Comparison of ENCODE assay signal across 7 mouse cellular contexts in the genomic region with DNA sequence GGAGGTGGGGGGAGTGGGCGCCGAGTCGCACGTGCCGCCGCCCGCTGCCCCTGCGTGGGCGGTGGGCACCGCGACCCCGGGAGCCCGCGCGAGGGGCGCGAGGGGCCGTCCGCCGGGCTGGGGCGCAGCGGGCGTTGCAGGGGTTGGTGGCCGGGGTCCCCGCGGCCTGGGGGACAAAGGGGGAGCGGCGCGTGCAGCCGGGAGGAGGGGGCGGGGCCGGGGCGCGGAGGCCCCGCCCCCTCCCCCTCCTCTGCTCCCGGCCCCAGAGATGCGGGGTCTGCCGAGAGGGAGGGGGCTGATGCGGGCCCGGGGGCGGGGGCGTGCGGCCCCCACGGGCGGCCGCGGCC. TPM values are rescaled to one million over a fixed set of nuclear protein-coding genes. Genes with fewer than 3 reads are reported as not detected.
DNase-seq lines count a peak whose midpoint lies in the region; ATAC-seq lines count a peak whose summit lies in the region.

No protein-coding gene starts in this region.

- H3K27me3 ChIP-seq in lung, embryonic 16.5 days (ENCODE audit: control insufficient read depth, insufficient read depth, low read depth, low read length) = no peaks in the 10 kb centered on the region
- no peaks in the 10 kb centered on the region for H3K27me3 ChIP-seq in embryonic facial prominence, embryonic 10.5 days (replicated peaks; ENCODE audit: low read depth, poor library complexity, severe bottlenecking)
- no peaks in the 10 kb centered on the region for H3K27me3 ChIP-seq in hindbrain, embryonic 15.5 days
- H3K27me3 ChIP-seq in midbrain, embryonic 10.5 days (ENCODE audit: low read depth, poor library complexity, severe bottlenecking) = no peaks in the 10 kb centered on the region

- peak overlapping the region; percentile 99 for H3K27ac ChIP-seq in lung, embryonic 16.5 days (ENCODE audit: low read length)
- H3K27ac ChIP-seq in embryonic facial prominence, embryonic 10.5 days (replicated peaks) = peak overlapping the region; percentile 100
- H3K27ac ChIP-seq in hindbrain, embryonic 15.5 days (replicated peaks) = peak overlapping the region; percentile 98
- peak overlapping the region; percentile 99 for H3K27ac ChIP-seq in midbrain, embryonic 10.5 days (replicated peaks)

- WGBS in lung, embryonic 16.5 days = 0% methylated on average over 1 of the region's 47 CpGs
- WGBS in embryonic facial prominence, embryonic 10.5 days = 2% methylated on average over 37 of the region's 47 CpGs
- 0% methylated on average over 28 of the region's 47 CpGs for WGBS in hindbrain, embryonic 15.5 days
- WGBS in midbrain, embryonic 10.5 days = 0% methylated on average over 24 of the region's 47 CpGs

- peak overlapping the region; percentile 90 for H3K4me3 ChIP-seq in lung, embryonic 16.5 days (ENCODE audit: low read length)
- peak overlapping the region; percentile 99 for H3K4me3 ChIP-seq in embryonic facial prominence, embryonic 10.5 days
- peak overlapping the region; percentile 92 for H3K4me3 ChIP-seq in hindbrain, embryonic 15.5 days
- peak overlapping the region; percentile 100 for H3K4me3 ChIP-seq in midbrain, embryonic 10.5 days

- H3K4me1 ChIP-seq in lung, embryonic 16.5 days (replicated peaks; ENCODE audit: control insufficient read depth, insufficient read depth, low read length) = peaks cover 27% of the 10 kb centered on the region
- peaks cover 54% of the 10 kb centered on the region for H3K4me1 ChIP-seq in embryonic facial prominence, embryonic 10.5 days
- H3K4me1 ChIP-seq in hindbrain, embryonic 15.5 days (replicated peaks) = peaks cover 50% of the 10 kb centered on the region
- peaks cover 59% of the 10 kb centered on the region for H3K4me1 ChIP-seq in midbrain, embryonic 10.5 days

- H3K9ac ChIP-seq in lung, embryonic 16.5 days (ENCODE audit: low read length) = peak overlapping the region; percentile 97
- peak overlapping the region; percentile 99 for H3K9ac ChIP-seq in hindbrain, embryonic 15.5 days

- H3K4me2 ChIP-seq in lung, embryonic 16.5 days (ENCODE audit: low read depth, low read length) = peak overlapping the region; percentile 72
- peak overlapping the region; percentile 96 for H3K4me2 ChIP-seq in hindbrain, embryonic 15.5 days

- peaks cover 20% of the 10 kb centered on the region for H3K36me3 ChIP-seq in lung, embryonic 16.5 days (ENCODE audit: control insufficient read depth, insufficient read depth, low read length)
- H3K36me3 ChIP-seq in embryonic facial prominence, embryonic 10.5 days (replicated peaks) = peaks cover 48% of the 10 kb centered on the region
- peaks cover 25% of the 10 kb centered on the region for H3K36me3 ChIP-seq in hindbrain, embryonic 15.5 days
- H3K36me3 ChIP-seq in midbrain, embryonic 10.5 days = peaks cover 49% of the 10 kb centered on the region

- ATAC-seq in lung, embryonic 16.5 days (ENCODE audit: low read depth) = peak; percentile 15; the same call in 1 of the 2 replicates
- ATAC-seq in hindbrain, embryonic 15.5 days (ENCODE audit: low FRiP score, low read depth) = peak; percentile 1; the same call in 1 of the 2 replicates

- no peaks in the 10 kb centered on the region for H3K9me3 ChIP-seq in lung, embryonic 16.5 days (ENCODE audit: control insufficient read depth, low read length)
- peaks cover 4% of the 10 kb centered on the region; the same call in 1 of the 2 replicates for H3K9me3 ChIP-seq in embryonic facial prominence, embryonic 10.5 days
- H3K9me3 ChIP-seq in hindbrain, embryonic 15.5 days = no peaks in the 10 kb centered on the region
- peaks cover 7% of the 10 kb centered on the region; the same call in 1 of the 2 replicates for H3K9me3 ChIP-seq in midbrain, embryonic 10.5 days (replicated peaks)

- DNase-seq in lung, postnatal 4 days = no peak
- peak; percentile 80 for DNase-seq in embryonic facial prominence, embryonic 10.5 days (ENCODE audit: low spot score)
- DNase-seq in midbrain, embryonic 10.5 days (ENCODE audit: low spot score) = no peak
- DNase-seq in ovary, postnatal 14 days (ENCODE audit: low spot score) = no peak
- no peak for DNase-seq in layer of hippocampus, adult 8-10 months (ENCODE audit: low spot score in 2 of 2)

RNA-seq across cellular contexts. Expression of a gene that starts 0.4 kb away (rescaled TPM):
- 58.2 and 62.2 TPM in 2 replicates for polyA plus RNA-seq in lung, embryonic 16.5 days (2015; fragmentation: Nextera tagmentation; extraction: Ambion mirVana)
- polyA plus RNA-seq in embryonic facial prominence, embryonic 10.5 days (2016; fragmentation: Nextera tagmentation; extraction: Ambion mirVana) = 96.5 and 103 TPM in 2 replicates
- 90.9 and 96.7 TPM in 2 replicates for polyA plus RNA-seq in hindbrain, embryonic 15.5 days (2015; fragmentation: Nextera tagmentation; extraction: Ambion mirVana)
- polyA plus RNA-seq in midbrain, embryonic 10.5 days (2016; fragmentation: Nextera tagmentation; extraction: Ambion mirVana) = 88.0 and 91.9 TPM in 2 replicates
- total RNA-seq in layer of hippocampus, adult 8-10 months (2022) = 100 to 1,000 TPM; 186 to 199 (median 189) TPM

RNA-seq across cellular contexts. Expression of a gene that starts 0.6 kb away (rescaled TPM):
- polyA plus RNA-seq in lung, embryonic 16.5 days (2015; fragmentation: Nextera tagmentation; extraction: Ambion mirVana) = 3.2 and 4.8 TPM in 2 replicates
- 0.55 and 1.6 TPM in 2 replicates for polyA plus RNA-seq in embryonic facial prominence, embryonic 10.5 days (2016; fragmentation: Nextera tagmentation; extraction: Ambion mirVana)
- 2.4 and 3.7 TPM in 2 replicates for polyA plus RNA-seq in hindbrain, embryonic 15.5 days (2015; fragmentation: Nextera tagmentation; extraction: Ambion mirVana)
- polyA plus RNA-seq in midbrain, embryonic 10.5 days (2016; fragmentation: Nextera tagmentation; extraction: Ambion mirVana) = 1.3 TPM in 2 replicates
- 1 to 10 TPM; 3.1 to 4.4 (median 4.3) TPM for total RNA-seq in layer of hippocampus, adult 8-10 months (2022)

RNA-seq across cellular contexts. Expression of a gene that starts 15.6 kb away (rescaled TPM):
- 1.5 and 1.9 TPM in 2 replicates for polyA plus RNA-seq in lung, embryonic 16.5 days (2015; fragmentation: Nextera tagmentation; extraction: Ambion mirVana)
- polyA plus RNA-seq in embryonic facial prominence, embryonic 10.5 days (2016; fragmentation: Nextera tagmentation; extraction: Ambion mirVana) = 0.21 and 0.44 TPM in 2 replicates
- polyA plus RNA-seq in hindbrain, embryonic 15.5 days (2015; fragmentation: Nextera tagmentation; extraction: Ambion mirVana) = 0.09 TPM in 1 of 2 replicates, not detected in the other
- not detected in 2 replicates for polyA plus RNA-seq in midbrain, embryonic 10.5 days (2016; fragmentation: Nextera tagmentation; extraction: Ambion mirVana)
- total RNA-seq in layer of hippocampus, adult 8-10 months (2022) = under 1 TPM; 0.14 to 0.41 (median 0.34) TPM

RNA-seq across cellular contexts. Expression of a gene that starts 16.8 kb away (rescaled TPM):
- not detected in 2 replicates for polyA plus RNA-seq in lung, embryonic 16.5 days (2015; fragmentation: Nextera tagmentation; extraction: Ambion mirVana)
- polyA plus RNA-seq in embryonic facial prominence, embryonic 10.5 days (2016; fragmentation: Nextera tagmentation; extraction: Ambion mirVana) = not detected in 2 replicates
- polyA plus RNA-seq in hindbrain, embryonic 15.5 days (2015; fragmentation: Nextera tagmentation; extraction: Ambion mirVana) = not detected in 2 replicates
- polyA plus RNA-seq in midbrain, embryonic 10.5 days (2016; fragmentation: Nextera tagmentation; extraction: Ambion mirVana) = 0.07 TPM in 1 of 2 replicates, not detected in the other
- not detected for total RNA-seq in layer of hippocampus, adult 8-10 months (2022)

RNA-seq across cellular contexts. Expression of a gene that starts 19.4 kb away (rescaled TPM):
- polyA plus RNA-seq in lung, embryonic 16.5 days (2015; fragmentation: Nextera tagmentation; extraction: Ambion mirVana) = 2.3 and 2.5 TPM in 2 replicates
- polyA plus RNA-seq in embryonic facial prominence, embryonic 10.5 days (2016; fragmentation: Nextera tagmentation; extraction: Ambion mirVana) = 4.8 and 6.2 TPM in 2 replicates
- polyA plus RNA-seq in hindbrain, embryonic 15.5 days (2015; fragmentation: Nextera tagmentation; extraction: Ambion mirVana) = 11.9 and 12.9 TPM in 2 replicates
- 5.8 and 6.1 TPM in 2 replicates for polyA plus RNA-seq in midbrain, embryonic 10.5 days (2016; fragmentation: Nextera tagmentation; extraction: Ambion mirVana)
- total RNA-seq in layer of hippocampus, adult 8-10 months (2022) = 10 to 100 TPM in 2 of 4 experiments, 1 to 10 TPM in 2; 8.3 to 10.2 (median 9.3) TPM
